ENCODE assay signal across 8 mouse cellular contexts in genomic region chr1:133165111-133165510, GRCm38 (mm10). TPM values are rescaled to one million over a fixed set of nuclear protein-coding genes. Genes with fewer than 3 reads are reported as not detected.
DNase-seq lines count a peak whose midpoint lies in the region; ATAC-seq lines count a peak whose summit lies in the region.
"Had no signal": no experiment of that assay in that cellular context is flagged by ENCODE, and none has a peak within 500 bp of the region (broad histone marks: within the 10 kb centered on the region; RNA-seq: fewer than 3 reads in every experiment).

No protein-coding gene starts in this region.

- no peak for ATAC-seq in liver, embryonic 11.5 days (replicated peaks; ENCODE audit: low FRiP score)
- ATAC-seq in hindbrain, embryonic 16.5 days: no peak
- ATAC-seq in megakaryocyte, adult 5-6 weeks (ENCODE audit: poor library complexity, severe bottlenecking): peak; percentile 30
- ATAC-seq in inflammation-experienced regulatory T-cells, adult 6 months: no peak

- H3K9ac ChIP-seq in liver, embryonic 11.5 days (ENCODE audit: low read depth, low read length): no peak overlapping the region
- H3K9ac ChIP-seq in hindbrain, embryonic 16.5 days (ENCODE audit: low read depth, low read length): no peak overlapping the region

- H3K4me1 ChIP-seq in liver, embryonic 11.5 days (replicated peaks; ENCODE audit: control insufficient read depth, insufficient read depth, low read length): 0 out of 2 replicates have a peak, but pooled peaks cover 9% of the 10 kb centered on the region
- H3K4me1 ChIP-seq in hindbrain, embryonic 16.5 days (ENCODE audit: control insufficient read depth, insufficient read depth, low read depth, low read length): peaks cover 14% of the 10 kb centered on the region

- peak overlapping the region; percentile 90; the same call in 1 of the 2 replicates for H3K4me2 ChIP-seq in liver, embryonic 11.5 days
- H3K4me2 ChIP-seq in hindbrain, embryonic 16.5 days (ENCODE audit: low read length): peak overlapping the region; percentile 99

- no peak for DNase-seq in liver, embryonic 11.5 days (ENCODE audit: low spot score)
- no peak for DNase-seq in liver
- peak; percentile 18 for DNase-seq in yolk sac, embryonic 10.5 days (ENCODE audit: low spot score)
- no peak for DNase-seq in spleen, postnatal 4 days (ENCODE audit: low spot score in 2 of 2)
- DNase-seq: cerebellum, postnatal 36 days had no signal

- no peak overlapping the region for H3K27ac ChIP-seq in liver, embryonic 11.5 days (ENCODE audit: low read depth, low read length)
- H3K27ac ChIP-seq in hindbrain, embryonic 16.5 days (ENCODE audit: low read depth, low read length): no peak overlapping the region

- H3K36me3 ChIP-seq in liver, embryonic 11.5 days (ENCODE audit: control insufficient read depth, insufficient read depth, low read length): no peaks in the 10 kb centered on the region
- H3K36me3 ChIP-seq in hindbrain, embryonic 16.5 days (ENCODE audit: control insufficient read depth, insufficient read depth, low read length): no peaks in the 10 kb centered on the region

- H3K27me3 ChIP-seq in liver, embryonic 11.5 days (replicated peaks; ENCODE audit: control insufficient read depth, insufficient read depth, low read length): peaks cover 74% of the 10 kb centered on the region
- peaks cover 25% of the 10 kb centered on the region for H3K27me3 ChIP-seq in hindbrain, embryonic 16.5 days (replicated peaks; ENCODE audit: control insufficient read depth, insufficient read depth, low read length)

- H3K4me3 ChIP-seq in liver, embryonic 11.5 days (ENCODE audit: low read depth, low read length): no peak overlapping the region
- no peak overlapping the region for H3K4me3 ChIP-seq in hindbrain, embryonic 16.5 days (ENCODE audit: low read length)

- 10% methylated on average over 11 of the region's 11 CpGs for WGBS in liver, embryonic 11.5 days
- WGBS in hindbrain, embryonic 16.5 days: 33% methylated on average over 11 of the region's 11 CpGs

- no peaks in the 10 kb centered on the region for H3K9me3 ChIP-seq in liver, embryonic 11.5 days (ENCODE audit: control insufficient read depth, low read length)
- no peaks in the 10 kb centered on the region for H3K9me3 ChIP-seq in hindbrain, embryonic 16.5 days (ENCODE audit: control insufficient read depth, low read length)

RNA-seq across cellular contexts. Expression of gene Plekha6, which starts 1.1 kb away (rescaled TPM):
- polyA plus RNA-seq in liver, embryonic 11.5 days (2014; fragmentation: Nextera tagmentation; extraction: Ambion mirVana): 4.1 and 4.3 TPM in 2 replicates
- polyA plus RNA-seq in hindbrain, embryonic 16.5 days (2015; fragmentation: Nextera tagmentation; extraction: Ambion mirVana): 15.0 TPM in 2 replicates
- 0.11 and 0.21 TPM in 2 replicates for total RNA-seq in megakaryocyte, adult 5-6 weeks (2015)
- 0.15 and 0.33 TPM in 2 replicates for total RNA-seq in megakaryocyte, adult 5-6 weeks (2017)
- under 1 TPM in 1 of 3 experiments, not detected in 2; 0.25 TPM for polyA plus RNA-seq in inflammation-experienced regulatory T-cells, adult 6 months (2017; shearing (Covaris generic))

RNA-seq across cellular contexts. Expression of gene Ppp1r15b, which starts 34.2 kb away (rescaled TPM):
- polyA plus RNA-seq in liver, embryonic 11.5 days (2014; fragmentation: Nextera tagmentation; extraction: Ambion mirVana): 89.0 and 95.4 TPM in 2 replicates
- 22.2 and 29.1 TPM in 2 replicates for polyA plus RNA-seq in hindbrain, embryonic 16.5 days (2015; fragmentation: Nextera tagmentation; extraction: Ambion mirVana)
- 68.0 and 75.8 TPM in 2 replicates for total RNA-seq in megakaryocyte, adult 5-6 weeks (2015)
- total RNA-seq in megakaryocyte, adult 5-6 weeks (2017): 124 and 135 TPM in 2 replicates
- polyA plus RNA-seq in inflammation-experienced regulatory T-cells, adult 6 months (2017; shearing (Covaris generic)): 10 to 100 TPM; 20.8 to 26.0 (median 23.6) TPM
